Mouse (Mus musculus) megakaryocyte, embryonic 14.5 days (primary cell): ENCODE results near the gene Fam180a. TPM values are rescaled to one million over a fixed set of nuclear protein-coding genes. Genes with fewer than 3 reads are reported as not detected.

Experiments
- H3K27me3 ChIP-seq: replicated peaks from 2 replicates; pipeline ENCODE3; 2012; ENCODE audit warnings: inconsistent platforms
- H3K36me3 ChIP-seq: replicated peaks from 2 replicates; pipeline ENCODE3; 2012; ENCODE audit warnings: low read length, inconsistent platforms, mixed read lengths
- H3K4me1 ChIP-seq: 2 replicates; pipeline ENCODE4 v1.6.1; 2012; ENCODE audit warnings: inconsistent platforms
- H3K4me3 ChIP-seq: replicated peaks from 2 replicates; pipeline ENCODE3; 2012; ENCODE audit warnings: moderate library complexity, mild to moderate bottlenecking, inconsistent platforms
- H3K9me3 ChIP-seq: 2 replicates; pipeline ENCODE4 v1.6.1; 2012; ENCODE audit warnings: inconsistent platforms
- FLI1 ChIP-seq: IDR thresholded peaks from 2 replicates; pipeline ENCODE4 v1.6.1; 2012; ENCODE audit warnings: low read length, inconsistent platforms, mixed read lengths
- GATA1 ChIP-seq: IDR thresholded peaks from 3 replicates; pipeline ENCODE4 v1.6.1; 2012; ENCODE audit warnings: mixed read lengths, low read length, inconsistent platforms, borderline replicate concordance
- polyA plus RNA-seq: library from polyadenylated mRNA; stranded (reverse); fragments of >175 nt; gene quantifications from 2 replicates; pipeline ENCODE4 v1.2.3, GENCODE M21; 2012; ENCODE audit warnings: low replicate concordance; ENCODE audit not compliant: insufficient read depth

The Fam180a gene
- polyA plus RNA-seq, 1 experiment: not detected

DNA sequence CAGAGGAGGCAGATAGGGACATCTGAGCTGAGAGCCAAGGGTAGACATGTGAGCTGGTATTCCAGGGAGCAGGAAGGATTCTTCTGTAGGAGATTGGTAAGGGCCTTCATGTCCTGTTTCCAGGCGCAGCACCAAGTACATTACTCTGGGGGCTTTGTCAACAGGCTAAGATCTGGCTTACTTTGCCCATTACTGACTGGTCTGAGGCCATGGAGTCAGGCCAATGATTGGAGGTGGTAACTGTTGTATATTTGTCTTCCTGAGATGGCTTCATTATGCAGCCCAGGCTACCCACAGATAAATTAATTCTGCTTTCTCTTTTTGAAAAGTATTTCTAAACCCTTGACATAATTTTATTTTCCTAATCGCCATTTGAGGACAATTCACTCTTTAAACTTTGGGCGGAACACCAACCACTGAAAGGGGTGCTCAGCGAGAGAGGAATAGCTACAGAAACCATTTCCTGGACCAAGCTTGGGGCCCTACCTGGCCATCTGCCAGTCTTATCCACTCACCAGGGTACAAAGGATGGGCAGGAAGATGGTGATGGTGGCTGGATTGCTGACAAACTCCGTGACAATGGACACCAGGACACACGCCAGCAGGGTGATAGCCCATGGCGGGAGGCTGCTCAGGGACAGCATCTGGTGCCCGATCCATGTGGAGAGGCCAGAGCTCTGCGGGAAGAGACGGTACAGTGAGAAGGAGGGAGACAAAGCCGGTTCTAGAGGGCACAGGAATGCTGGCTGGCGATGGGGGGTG is 54.7 kb downstream of the Fam180a start:
- no peak overlapping the region for H3K4me3 ChIP-seq
- H3K36me3 ChIP-seq: peaks cover 39% of the 10 kb centered on the region
- TF ChIP-seq FLI1 (no peak), GATA1 (no peak)
- H3K4me1 ChIP-seq: peaks cover 32% of the 10 kb centered on the region
- peaks cover 2% of the 10 kb centered on the region for H3K27me3 ChIP-seq
- peaks cover 6% of the 10 kb centered on the region; the same call in 1 of the 2 replicates for H3K9me3 ChIP-seq

DNA sequence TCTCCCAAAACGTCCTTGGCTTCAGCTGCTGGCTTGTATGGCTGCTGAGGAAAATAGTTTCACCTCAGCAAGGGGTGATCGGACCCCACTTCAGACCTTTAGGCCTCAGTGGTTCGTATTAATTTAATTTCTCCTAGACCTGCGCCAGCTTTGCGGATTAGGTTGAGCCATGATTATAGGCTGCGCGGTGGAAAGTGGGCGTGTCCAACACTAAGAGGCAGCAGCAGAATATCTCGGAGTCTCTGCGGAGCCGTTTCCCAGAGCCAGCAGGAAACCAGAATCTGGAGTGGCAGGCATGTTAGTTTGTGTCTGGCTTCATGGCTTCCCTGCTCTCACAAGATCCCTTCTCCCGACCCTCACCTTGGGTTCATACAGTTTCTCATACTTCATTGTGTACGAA is 56.3 kb downstream of the Fam180a start:
- H3K4me3 ChIP-seq: no peak overlapping the region
- TF ChIP-seq GATA1 (no peak), FLI1 (no peak)
- H3K36me3 ChIP-seq: peaks cover 55% of the 10 kb centered on the region
- H3K4me1 ChIP-seq: peaks cover 42% of the 10 kb centered on the region
- peaks cover 6% of the 10 kb centered on the region; the same call in 1 of the 2 replicates for H3K9me3 ChIP-seq
- no peaks in the 10 kb centered on the region for H3K27me3 ChIP-seq

DNA sequence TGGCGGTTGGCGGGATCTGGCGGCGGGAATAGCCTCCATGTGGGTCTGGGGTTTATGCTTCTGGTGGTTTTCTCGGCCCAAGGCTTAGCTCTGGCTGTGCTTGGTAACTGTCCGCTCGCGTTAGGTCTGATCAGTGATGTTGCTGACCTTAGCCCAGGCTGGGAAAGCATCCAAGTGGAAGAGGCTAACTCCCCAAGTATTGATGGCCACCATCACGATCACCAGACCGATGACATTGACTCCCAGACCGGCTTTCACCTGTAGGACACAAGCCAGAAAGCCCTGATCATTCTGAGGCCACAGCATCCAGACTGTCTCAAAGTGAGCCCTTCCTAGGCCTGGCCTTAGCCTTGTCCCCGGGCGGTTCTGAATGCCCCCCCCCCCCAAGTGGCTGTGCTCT is 57.2 kb downstream of the Fam180a start:
- H3K4me3 ChIP-seq: no peak overlapping the region
- no peaks in the 10 kb centered on the region for H3K27me3 ChIP-seq
- no peak for TF ChIP-seq FLI1
- no peak for TF ChIP-seq GATA1
- H3K4me1 ChIP-seq: peaks cover 51% of the 10 kb centered on the region
- peaks cover 65% of the 10 kb centered on the region for H3K36me3 ChIP-seq
- peaks cover 6% of the 10 kb centered on the region; the same call in 1 of the 2 replicates for H3K9me3 ChIP-seq

DNA sequence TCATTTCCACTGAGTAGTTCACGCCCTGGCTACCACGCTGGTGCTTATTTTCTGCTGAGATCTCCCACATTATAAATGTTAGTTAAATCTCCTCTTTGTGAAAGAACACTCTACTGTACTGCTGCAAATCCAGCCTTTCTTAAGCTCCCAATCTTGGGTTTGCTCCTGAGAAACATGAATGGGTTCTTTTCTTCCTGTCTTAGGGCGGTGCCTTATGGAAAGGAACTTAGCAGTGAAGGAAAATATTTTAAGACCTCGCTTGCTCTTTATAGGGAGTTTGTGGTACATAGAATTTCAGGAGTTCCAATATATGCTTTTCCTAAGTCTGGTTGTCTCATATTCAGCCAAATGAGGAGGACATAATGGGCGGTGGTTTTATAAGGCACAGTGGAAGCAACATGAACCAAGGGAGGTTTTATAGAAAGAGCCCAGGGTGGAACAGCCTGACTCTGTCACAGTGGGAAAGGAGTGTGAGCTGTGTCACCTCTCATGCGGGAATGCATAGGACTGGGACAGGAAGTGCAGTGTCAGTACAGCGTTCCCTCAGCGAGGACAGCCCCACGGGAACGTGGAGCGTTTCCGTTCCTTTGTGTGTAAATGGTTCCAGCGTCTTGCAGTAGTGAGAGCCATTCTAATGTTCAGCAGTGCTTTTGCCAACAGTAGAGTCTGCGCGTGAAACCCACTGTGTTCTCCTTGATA is 60.2 kb downstream of the Fam180a start:
- Histone ChIP-seq H3K36me3 (peaks cover 92% of the 10 kb centered on the region), H3K4me1 (peaks cover 69% of the 10 kb centered on the region), H3K9me3 (peaks cover 6% of the 10 kb centered on the region; the same call in 1 of the 2 replicates), H3K4me3 (no peak overlapping the region), H3K27me3 (no peaks in the 10 kb centered on the region)
- TF ChIP-seq GATA1 (no peak), FLI1 (no peak)

Other genes starting within 250 kb of the Fam180a start
- 2.9 and 6.3 TPM in 2 replicates for gene Cnot4, start 192.4 kb downstream of the Fam180a start, polyA plus RNA-seq
- 1.3 and 1.6 TPM in 2 replicates for gene Nup205, start 148.7 kb downstream of the Fam180a start, polyA plus RNA-seq
- not detected in 2 replicates for gene Slc13a4, start 18.0 kb downstream of the Fam180a start, polyA plus RNA-seq
- 122 and 125 TPM in 2 replicates for gene Mtpn, start 213.7 kb upstream of the Fam180a start, polyA plus RNA-seq